Mouse (Mus musculus): ENCODE data around the gene Rfx2. TPM values are rescaled to one million over a fixed set of nuclear protein-coding genes. Genes with fewer than 3 reads are reported as not detected.

Gene Rfx2
- total RNA-seq, 2 experiments from 2014 or later: 2.0 to 2.8 TPM

DNA sequence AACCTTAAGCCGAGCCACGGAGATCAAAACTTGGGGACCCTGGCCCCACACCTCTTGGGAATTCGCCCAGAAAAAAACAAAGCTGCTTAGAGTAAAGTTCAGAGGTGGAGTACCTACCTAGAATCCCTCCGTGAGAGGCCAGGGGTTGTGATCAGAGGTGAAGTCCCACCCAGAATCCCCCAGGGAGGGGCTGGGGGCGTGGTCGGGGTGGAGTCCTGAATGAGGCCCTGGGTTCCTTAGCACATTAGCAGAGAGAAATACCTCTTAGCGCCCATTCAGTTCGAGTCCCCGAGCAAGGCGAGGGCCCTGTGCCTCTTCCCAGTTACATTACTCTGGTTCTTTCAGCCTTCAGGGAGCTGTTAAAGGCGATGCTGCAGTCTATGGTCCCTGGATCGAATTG lies 103.2 kb downstream of the Rfx2 start:
- TF ChIP-seq CTCF (IDR thresholded peaks at IDR 0.05): no peak
- DNase-seq: no peak
- intact Hi-C loops (cut with DNase I): no loop called here
- H3K27ac ChIP-seq: peak overlapping the region; percentile 66
- no peak overlapping the region for H3K4me3 ChIP-seq

DNA sequence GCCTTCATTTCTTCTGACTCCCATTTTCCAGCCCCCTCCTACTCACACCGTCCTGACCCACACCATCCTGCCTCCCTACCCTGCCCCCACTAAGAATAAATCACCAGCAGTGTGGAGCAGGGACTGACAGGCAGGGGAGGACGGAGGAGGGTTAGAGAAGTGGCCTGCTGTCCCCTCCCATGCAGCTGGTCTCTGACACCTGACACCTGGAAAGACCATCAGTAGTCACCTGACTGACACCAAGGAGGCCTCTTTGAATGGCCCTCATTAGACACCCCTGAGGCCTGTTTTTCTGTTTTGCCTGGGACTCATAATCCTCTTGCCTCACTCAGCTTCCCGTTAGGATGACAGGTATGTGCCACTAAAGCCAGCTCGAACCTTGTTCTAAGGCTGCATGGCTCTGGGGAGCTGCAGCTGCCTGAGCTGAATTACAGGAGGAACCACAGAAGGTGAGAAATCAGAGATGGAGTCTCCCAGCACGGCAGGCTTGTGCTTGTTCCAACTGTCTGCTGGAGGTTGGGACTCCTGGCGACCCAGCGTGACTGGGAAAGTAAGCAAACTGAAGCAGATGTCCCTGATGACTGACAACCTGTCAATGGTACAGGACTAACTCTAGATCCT lies 103.7 kb downstream of the Rfx2 start:
- intact Hi-C loops (cut with DNase I): no loop called here
- Histone ChIP-seq H3K27ac (peak overlapping the region; percentile 66), H3K4me3 (no peak overlapping the region)
- no peak for TF ChIP-seq CTCF (IDR thresholded peaks at IDR 0.05)
- no peak for DNase-seq

Other genes with a start within 250 kb of the Rfx2 start
- gene Safb2, start 246.4 kb downstream of the Rfx2 start, total RNA-seq (2021): 10 to 100 TPM; 38.5 to 41.1 TPM
- gene Safb, start 246.2 kb downstream of the Rfx2 start, total RNA-seq (2021): 10 to 100 TPM; 43.0 to 46.7 TPM
- 100 to 1,000 TPM; 107 to 167 TPM for gene 2410015M20Rik, start 221.2 kb downstream of the Rfx2 start, total RNA-seq (2021)
- 100 to 1,000 TPM; 589 to 687 TPM for gene Rpl36, start 217.6 kb downstream of the Rfx2 start, total RNA-seq (2021)
- 10 to 100 TPM; 60.4 to 71.8 TPM for gene Lonp1, start 204.1 kb downstream of the Rfx2 start, total RNA-seq (2021)
- gene Catsperd, start 202.9 kb downstream of the Rfx2 start, total RNA-seq (2021): under 1 TPM in 1 of 2 experiments, not detected in 1; 0.11 TPM
- gene Ranbp3, start 157.7 kb downstream of the Rfx2 start, total RNA-seq (2021): 10 to 100 TPM; 39.2 to 41.3 TPM
- gene Ndufa11, start 113.2 kb downstream of the Rfx2 start, total RNA-seq (2021): 100 to 1,000 TPM; 390 to 523 TPM
- 1 to 10 TPM; 1.7 to 2.6 TPM for gene Vmac, start 113.0 kb downstream of the Rfx2 start, total RNA-seq (2021)
- gene Nrtn, start 73.5 kb downstream of the Rfx2 start, total RNA-seq (2021): 1 to 10 TPM; 3.1 to 3.7 TPM
- 10 to 100 TPM; 16.3 to 17.6 TPM for gene Dus3l, start 66.3 kb downstream of the Rfx2 start, total RNA-seq (2021)
- gene Prr22, start 60.8 kb downstream of the Rfx2 start, total RNA-seq (2021): under 1 TPM; 0.14 to 0.36 TPM
- gene Acsbg2, start 43.4 kb upstream of the Rfx2 start, total RNA-seq (2021): not detected
- not detected for gene 1700061G19Rik, start 44.5 kb upstream of the Rfx2 start, total RNA-seq (2021)
- gene Mllt1, start 104.4 kb upstream of the Rfx2 start, total RNA-seq (2021): 10 to 100 TPM; 20.3 to 21.2 TPM
- not detected for gene Acer1, start 151.1 kb upstream of the Rfx2 start, total RNA-seq (2021)
- gene Clpp, start 159.3 kb upstream of the Rfx2 start, total RNA-seq (2021): 10 to 100 TPM; 33.8 to 40.7 TPM
- gene Alkbh7, start 166.3 kb upstream of the Rfx2 start, total RNA-seq (2021): 10 to 100 TPM; 21.8 to 30.4 TPM
- gene Pspn, start 169.0 kb upstream of the Rfx2 start, total RNA-seq (2021): not detected
- 10 to 100 TPM; 15.4 to 17.9 TPM for gene Gtf2f1, start 180.3 kb upstream of the Rfx2 start, total RNA-seq (2021)
- not detected for gene Gm17949, start 180.5 kb upstream of the Rfx2 start, total RNA-seq (2021)
- gene Khsrp, start 200.5 kb upstream of the Rfx2 start, total RNA-seq (2021): 10 to 100 TPM; 26.6 to 30.5 TPM
- gene Slc25a41, start 210.6 kb upstream of the Rfx2 start, total RNA-seq (2021): not detected
- gene Crb3, start 228.1 kb upstream of the Rfx2 start, total RNA-seq (2021): not detected
- gene Slc25a23, start 228.8 kb upstream of the Rfx2 start, total RNA-seq (2021): 10 to 100 TPM; 34.4 to 52.2 TPM
- gene Dennd1c, start 247.5 kb upstream of the Rfx2 start, total RNA-seq (2021): under 1 TPM; 0.22 to 0.56 TPM

Data from gastrocnemius, adult 2 months (tissue).